Mouse (Mus musculus): Measurements from ENCODE around the gene Dstyk. TPM values are rescaled to one million over a fixed set of nuclear protein-coding genes. Genes with fewer than 3 reads are reported as not detected.

The Dstyk gene
- total and polyA plus RNA-seq, 3 experiments: 0.12 to 0.59 (median 0.21) TPM

GRCm38 (mm10) chr1:132390691-132391579 lies 26.4 kb upstream of the Dstyk start, which contains the start of gene Tmcc2:
Gene Tmcc2, minus strand, starts transcription at chr1:132391281.
- dilution Hi-C loops (cut with MboI; ENCODE audit: extremely low pct_ligation_motif_present, extremely low pct_unique_long_range_greater_than_20kb, low sequenced_read_pairs) (no loop called here), in situ Hi-C loops (cut with MboI; ENCODE audit: low pct_ligation_motif_present, low pct_unique_long_range_greater_than_20kb, low sequenced_read_pairs) (no loop called here)
- Histone ChIP-seq H3K4me1 (ENCODE audit: control insufficient read depth in 1 of 2, insufficient read depth in 2 of 2) (peaks cover 7 to 29% of the 10 kb centered on the region in 2 experiments; a peak in 3 of 4 replicates), H3K4me2 (ENCODE audit: insufficient read depth, low read depth, poor library complexity, severe bottlenecking) (no peak within 1 kb of the TSS), H3K36me3 (replicated peaks in 1 of 2; ENCODE audit: control insufficient read depth in 1 of 2, insufficient read depth in 1 of 2, low read length in 1 of 2) (no peaks in the 10 kb centered on the region), H3K27ac (ENCODE audit: insufficient read depth, low read depth) (no peak within 1 kb of the TSS), H3K9ac (ENCODE audit: insufficient read depth, low read depth) (no peak within 1 kb of the TSS), H3K79me2 (replicated peaks; ENCODE audit: control insufficient read depth, extremely low read depth, insufficient read depth, poor library complexity, severe bottlenecking) (no peaks in the 10 kb centered on the region), H3K4me3 (replicated peaks in 1 of 3; ENCODE audit: low read depth in 2 of 3, low read length in 2 of 3, poor library complexity in 1 of 3) (no peak within 1 kb of the TSS), H3K27me3 (replicated peaks) (peaks cover 44% of the 10 kb centered on the region), H3K9me3 (replicated peaks; ENCODE audit: low read length) (no peaks in the 10 kb centered on the region)
- TF ChIP-seq NRF1 (IDR thresholded peaks at IDR 0.05; ENCODE audit: low read depth, low read length): no peak
- no peak for TF ChIP-seq UBTF (IDR thresholded peaks at IDR 0.05; ENCODE audit: low read depth, low read length)
- TF ChIP-seq JUND (conservative IDR thresholded peaks at IDR 0.05; ENCODE audit: low read depth, low read length): no peak
- TF ChIP-seq CHD2 (IDR thresholded peaks at IDR 0.05; ENCODE audit: low read length): no peak
- no peak for TF ChIP-seq HCFC1 (IDR thresholded peaks at IDR 0.05; ENCODE audit: low read depth, low read length)
- no peak for TF ChIP-seq POLR2A (IDR thresholded peaks at IDR 0.05; ENCODE audit: low read depth, low read length)
- TF ChIP-seq GABPA (IDR thresholded peaks at IDR 0.05; ENCODE audit: insufficient replicate concordance, low read depth, low read length): no peak
- TF ChIP-seq ZC3H11A (IDR thresholded peaks at IDR 0.05; ENCODE audit: low read depth, low read length): no peak
- no peak for TF ChIP-seq MAZ (IDR thresholded peaks at IDR 0.05; ENCODE audit: low read depth, low read length)
- TF ChIP-seq IRF4 (IDR thresholded peaks at IDR 0.05; ENCODE audit: low read depth, low read length): no peak
- no peak for TF ChIP-seq E2F4 (IDR thresholded peaks at IDR 0.05; ENCODE audit: insufficient replicate concordance, low read depth, low read length)
- TF ChIP-seq POLR2AphosphoS2 (IDR thresholded peaks at IDR 0.05; ENCODE audit: low read depth, low read length): no peak
- no peak for TF ChIP-seq EP300 (IDR thresholded peaks at IDR 0.05; ENCODE audit: low read length)
- no peak for TF ChIP-seq CHD1 (IDR thresholded peaks at IDR 0.05; ENCODE audit: low read depth, low read length)
- TF ChIP-seq PAX5 (IDR thresholded peaks at IDR 0.05; ENCODE audit: low read length): no peak
- no peak for TF ChIP-seq JUN (IDR thresholded peaks at IDR 0.05; ENCODE audit: insufficient read depth, low read depth, low read length)
- no peak for TF ChIP-seq TBP (conservative IDR thresholded peaks at IDR 0.05; ENCODE audit: low read depth, low read length)
- no peak for TF ChIP-seq ELF1 (IDR thresholded peaks at IDR 0.05; ENCODE audit: low read depth, low read length)
- no peak for DNase-seq (ENCODE audit: extremely low read depth)

- H3K4me1 ChIP-seq (ENCODE audit: control insufficient read depth in 1 of 2, insufficient read depth in 2 of 2): peaks cover 7 to 23% of the 10 kb centered on the region in 2 experiments; a peak in 3 of 4 replicates
- dilution Hi-C loops (cut with MboI; ENCODE audit: extremely low pct_ligation_motif_present, extremely low pct_unique_long_range_greater_than_20kb, low sequenced_read_pairs): no loop called here
- no peak overlapping the region for H3K4me2 ChIP-seq (ENCODE audit: insufficient read depth, low read depth, poor library complexity, severe bottlenecking)
- H3K9ac ChIP-seq (ENCODE audit: insufficient read depth, low read depth): no peak overlapping the region
- H3K79me2 ChIP-seq (replicated peaks; ENCODE audit: control insufficient read depth, extremely low read depth, insufficient read depth, poor library complexity, severe bottlenecking): no peaks in the 10 kb centered on the region
- no peak for DNase-seq (ENCODE audit: extremely low read depth)
- H3K9me3 ChIP-seq (replicated peaks; ENCODE audit: low read length): no peaks in the 10 kb centered on the region
- H3K27me3 ChIP-seq (replicated peaks): peaks cover 44% of the 10 kb centered on the region
- H3K4me3 ChIP-seq (replicated peaks in 1 of 3; ENCODE audit: low read depth in 2 of 3, low read length in 2 of 3, poor library complexity in 1 of 3): no peak overlapping the region
- in situ Hi-C loops (cut with MboI; ENCODE audit: low pct_ligation_motif_present, low pct_unique_long_range_greater_than_20kb, low sequenced_read_pairs): no loop called here
- H3K27ac ChIP-seq (ENCODE audit: insufficient read depth, low read depth): no peak overlapping the region
- H3K36me3 ChIP-seq (replicated peaks in 1 of 2; ENCODE audit: control insufficient read depth in 1 of 2, insufficient read depth in 1 of 2, low read length in 1 of 2): no peaks in the 10 kb centered on the region
- no peak for TF ChIP-seq ZKSCAN1 (IDR thresholded peaks at IDR 0.05; ENCODE audit: borderline replicate concordance, low read depth, low read length)
- TF ChIP-seq TCF12 (IDR thresholded peaks at IDR 0.05; ENCODE audit: low read depth, low read length): no peak
- TF ChIP-seq JUND (conservative IDR thresholded peaks at IDR 0.05; ENCODE audit: low read depth, low read length): no peak
- TF ChIP-seq RCOR1 (conservative IDR thresholded peaks at IDR 0.05; ENCODE audit: low read depth, low read length): no peak
- TF ChIP-seq MYC (IDR thresholded peaks at IDR 0.05; ENCODE audit: low read depth, low read length): no peak
- no peak for TF ChIP-seq POLR2A (IDR thresholded peaks at IDR 0.05; ENCODE audit: low read depth, low read length)
- TF ChIP-seq KAT2A (IDR thresholded peaks at IDR 0.05; ENCODE audit: insufficient replicate concordance, low read length): no peak
- TF ChIP-seq JUN (IDR thresholded peaks at IDR 0.05; ENCODE audit: insufficient read depth, low read depth, low read length): no peak
- TF ChIP-seq ZMIZ1 (IDR thresholded peaks at IDR 0.05; ENCODE audit: low read depth, low read length): no peak
- no peak for TF ChIP-seq SMC3 (IDR thresholded peaks at IDR 0.05; ENCODE audit: low read depth, low read length)
- TF ChIP-seq CHD1 (IDR thresholded peaks at IDR 0.05; ENCODE audit: low read depth, low read length): no peak
- no peak for TF ChIP-seq MAZ (IDR thresholded peaks at IDR 0.05; ENCODE audit: low read depth, low read length)
- no peak for TF ChIP-seq EP300 (IDR thresholded peaks at IDR 0.05; ENCODE audit: low read length)
These were observed 25.8 kb upstream of the Dstyk start for GRCm38 (mm10) chr1:132391580-132392022.

All from CH12.LX (cell line).